Mouse (Mus musculus): ENCODE data around the gene Inhba.

Gene Inhba

GRCm38 (mm10) chr13:16011372-16012242 is at the start of gene Inhba:
Gene Inhba, plus strand, starts transcription at chr13:16011851.
- in situ Hi-C loops (cut with MboI) = no loop called here

GRCm38 (mm10) chr13:15976584-15976983 is 35.1 kb upstream of the Inhba start:
- in situ Hi-C loops (cut with MboI) = no loop called here

- in situ Hi-C loops (cut with MboI) = no loop called here
Measured at GRCm38 (mm10) chr13:15979551-15979950, 32.1 kb upstream of the Inhba start.

- in situ Hi-C loops (cut with MboI) = no loop called here
Measured at GRCm38 (mm10) chr13:15982041-15982440, 29.6 kb upstream of the Inhba start.

GRCm38 (mm10) chr13:15985761-15986160 is 25.9 kb upstream of the Inhba start:
- in situ Hi-C loops (cut with MboI) = no loop called here

- in situ Hi-C loops (cut with MboI) = no loop called here
Measured at GRCm38 (mm10) chr13:15986172-15986571, 25.5 kb upstream of the Inhba start.

GRCm38 (mm10) chr13:15995314-15995713 is 16.3 kb upstream of the Inhba start:
- in situ Hi-C loops (cut with MboI) = no loop called here

DNA sequence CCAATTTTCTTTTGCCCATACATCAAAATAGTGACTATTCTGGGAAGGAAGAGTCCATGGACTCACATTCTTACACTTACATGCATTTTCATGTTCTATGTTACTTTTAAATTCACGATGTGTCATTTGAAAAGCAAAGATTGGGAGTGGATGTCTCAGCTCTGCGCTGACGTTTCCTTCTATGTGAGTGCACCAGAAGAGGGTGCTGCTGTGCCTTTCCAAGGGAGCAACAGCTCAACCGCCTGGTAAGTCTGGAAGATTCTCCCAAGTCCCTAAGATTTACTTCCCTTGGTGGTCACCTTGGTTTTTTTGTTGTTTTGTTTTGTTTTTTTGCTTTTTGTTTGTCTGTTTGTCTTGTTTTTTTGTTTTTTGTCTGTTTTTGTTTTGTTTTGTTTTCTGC is 6.1 kb upstream of the Inhba start:
- in situ Hi-C loops (cut with MboI) = no loop called here

GRCm38 (mm10) chr13:16007748-16008147 is 3.9 kb upstream of the Inhba start:
- in situ Hi-C loops (cut with MboI) = no loop called here

- in situ Hi-C loops (cut with MboI) = no loop called here
Measured at GRCm38 (mm10) chr13:16008348-16008747, 3.3 kb upstream of the Inhba start.

DNA sequence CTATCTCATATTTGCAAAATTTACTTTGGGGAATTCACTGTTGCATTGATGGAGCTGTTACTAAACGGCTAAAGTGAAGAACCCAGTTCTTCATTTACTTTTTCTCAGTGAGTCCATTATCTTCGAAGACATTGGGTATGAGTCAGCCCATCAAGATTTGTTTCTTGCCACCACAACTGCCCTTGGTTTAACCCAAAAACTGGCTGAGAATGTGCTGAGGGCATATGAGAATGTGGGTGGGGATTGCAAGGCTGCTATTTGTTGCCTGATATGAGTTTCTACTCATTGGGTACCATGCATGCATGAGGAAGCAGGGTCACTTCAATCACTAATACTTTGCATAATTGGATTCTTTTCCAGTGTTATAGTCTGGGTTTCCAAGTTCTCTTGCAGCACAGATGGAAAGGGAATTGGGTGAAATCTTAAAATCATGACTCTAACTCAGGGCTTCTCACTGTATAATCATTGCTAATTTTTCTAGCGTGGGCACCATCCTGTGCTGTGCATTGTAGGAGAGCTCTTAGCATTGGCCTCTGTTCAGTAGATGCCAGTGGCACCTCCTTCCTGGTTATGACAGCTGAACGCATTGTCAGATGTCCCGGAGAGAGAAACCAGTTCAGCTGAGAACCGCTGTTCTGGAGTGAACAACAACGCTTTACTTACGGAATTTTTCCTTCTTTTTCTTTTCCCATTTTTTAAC is 1.7 kb upstream of the Inhba start:
- in situ Hi-C loops (cut with MboI) = no loop called here

DNA sequence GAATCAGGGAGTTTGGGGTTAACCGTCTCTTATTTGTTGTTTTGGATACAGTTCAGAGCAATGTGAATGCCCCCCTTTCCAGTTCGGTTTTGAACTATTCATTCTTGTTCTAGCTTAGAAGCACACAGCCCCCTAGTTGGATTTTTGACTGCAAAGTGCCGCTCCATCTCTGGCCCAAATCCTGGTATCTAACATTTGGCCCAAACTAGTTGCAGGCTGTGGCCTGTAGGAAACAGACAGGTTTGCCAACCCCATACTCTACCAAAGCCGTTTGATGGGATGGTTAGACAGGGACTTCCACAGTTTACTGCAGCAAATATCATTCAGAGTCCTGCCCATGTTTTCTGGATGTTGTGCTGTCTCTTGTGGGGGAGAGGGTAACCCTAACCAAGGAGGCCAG is 1.1 kb upstream of the Inhba start:
- in situ Hi-C loops (cut with MboI) = no loop called here

DNA sequence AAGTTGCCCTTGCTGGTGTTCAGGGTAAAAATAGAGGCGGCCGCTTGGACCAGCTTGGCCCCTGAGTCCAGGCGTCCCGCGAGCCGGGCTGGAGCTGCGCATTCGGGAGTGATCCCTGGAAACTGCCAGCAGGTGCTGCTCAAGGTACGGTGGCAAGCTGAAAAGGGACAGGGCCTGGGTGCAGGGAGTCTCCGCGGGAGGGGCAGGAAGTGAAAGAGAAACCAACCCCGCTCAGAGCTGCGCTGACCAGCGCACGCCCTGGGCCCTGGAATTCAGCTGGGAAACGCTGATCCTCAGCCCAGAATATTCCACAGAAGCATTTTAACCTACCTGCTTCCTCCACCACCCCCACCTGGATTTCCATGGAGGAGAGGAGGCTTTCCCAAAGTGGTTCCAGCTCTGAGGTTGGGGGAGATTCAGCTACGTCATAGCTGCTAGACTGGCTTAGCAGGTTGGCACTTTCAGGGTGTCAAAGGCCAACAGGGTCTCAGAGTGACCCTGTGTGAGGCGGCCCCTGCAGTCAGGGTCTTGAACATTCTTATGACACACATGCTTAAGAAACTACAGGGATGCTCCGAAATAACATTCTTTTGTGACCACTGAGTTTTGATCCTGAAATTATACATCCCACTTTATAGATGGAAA is 714 bp downstream of the Inhba start:
- in situ Hi-C loops (cut with MboI) = no loop called here

DNA sequence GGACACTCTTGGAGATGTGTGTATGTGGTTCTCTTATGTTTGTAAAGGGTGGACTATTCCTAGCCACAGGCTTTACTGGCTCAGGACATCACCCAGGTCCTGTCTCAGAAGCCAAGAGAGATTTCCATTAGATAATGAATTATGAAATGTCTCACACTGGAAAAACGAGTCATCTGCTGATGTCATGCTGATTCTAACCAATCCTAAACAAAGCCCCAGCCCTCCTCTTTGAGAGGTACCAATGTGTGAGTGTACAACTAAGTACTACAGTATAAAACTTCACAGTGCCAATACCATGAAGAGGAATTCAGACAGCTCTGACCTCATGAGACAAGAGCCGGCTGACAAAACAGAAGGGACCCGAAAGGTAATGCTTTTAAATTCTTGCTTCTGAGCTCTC is 2.5 kb downstream of the Inhba start:
- in situ Hi-C loops (cut with MboI) = no loop called here

- in situ Hi-C loops (cut with MboI) = no loop called here
Measured at GRCm38 (mm10) chr13:16016506-16016905, 4.9 kb downstream of the Inhba start.

DNA sequence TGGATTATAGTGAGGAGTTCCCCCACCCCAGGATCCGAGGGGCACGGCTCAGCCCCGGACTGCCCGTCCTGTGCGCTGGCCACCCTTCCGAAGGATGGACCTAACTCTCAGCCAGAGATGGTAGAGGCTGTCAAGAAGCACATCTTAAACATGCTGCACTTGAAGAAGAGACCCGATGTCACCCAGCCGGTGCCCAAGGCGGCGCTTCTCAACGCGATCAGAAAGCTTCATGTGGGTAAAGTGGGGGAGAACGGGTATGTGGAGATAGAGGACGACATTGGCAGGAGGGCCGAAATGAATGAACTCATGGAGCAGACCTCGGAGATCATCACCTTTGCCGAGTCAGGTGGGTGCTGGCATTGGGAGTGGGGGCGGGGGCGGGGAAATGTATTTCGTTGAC is 5.7 kb downstream of the Inhba start:
- in situ Hi-C loops (cut with MboI) = no loop called here

DNA sequence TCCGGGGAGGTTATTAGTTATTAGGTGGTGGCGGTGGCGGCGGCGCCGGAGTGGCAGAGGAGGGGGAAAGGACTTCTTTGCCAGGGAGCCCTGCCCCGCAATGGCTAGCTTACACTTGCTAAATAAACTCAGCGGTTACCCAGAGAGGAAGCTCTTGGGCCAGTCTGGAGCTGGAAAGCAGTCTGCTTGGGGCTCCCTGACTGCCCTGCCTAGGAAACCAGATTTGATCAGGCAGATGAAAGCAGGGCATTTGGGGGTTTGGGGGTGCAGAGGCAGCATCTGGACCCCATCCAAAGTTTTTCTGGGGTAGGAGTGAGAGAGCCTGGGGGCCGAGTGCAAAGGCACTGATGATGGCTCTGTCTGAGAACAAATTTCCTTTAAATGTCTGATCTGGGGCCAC is 6.1 kb downstream of the Inhba start:
- in situ Hi-C loops (cut with MboI) = no loop called here

GRCm38 (mm10) chr13:16018807-16019510 is 7.3 kb downstream of the Inhba start:
- in situ Hi-C loops (cut with MboI) = no loop called here

DNA sequence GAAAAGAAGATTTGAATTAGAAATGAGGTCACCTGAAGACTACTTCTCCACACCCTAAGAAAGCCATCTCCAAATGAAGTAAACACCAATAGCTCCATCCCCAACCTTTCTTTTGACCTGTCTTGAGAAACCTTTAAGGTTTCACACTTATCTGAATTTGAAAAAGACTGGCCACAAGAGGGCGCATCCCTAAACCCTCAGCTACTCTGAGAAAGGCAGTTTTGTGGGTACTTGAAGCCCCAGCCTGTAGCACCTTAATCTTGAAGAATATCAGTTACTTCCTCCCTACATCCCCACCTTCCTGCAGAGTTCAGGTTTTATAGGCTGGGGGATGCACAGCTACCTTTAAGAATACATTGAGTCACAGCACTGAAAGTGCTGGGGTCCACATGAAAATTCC is 9.0 kb downstream of the Inhba start:
- in situ Hi-C loops (cut with MboI) = no loop called here

GRCm38 (mm10) chr13:16021181-16021580 is 9.5 kb downstream of the Inhba start:
- in situ Hi-C loops (cut with MboI) = no loop called here

DNA sequence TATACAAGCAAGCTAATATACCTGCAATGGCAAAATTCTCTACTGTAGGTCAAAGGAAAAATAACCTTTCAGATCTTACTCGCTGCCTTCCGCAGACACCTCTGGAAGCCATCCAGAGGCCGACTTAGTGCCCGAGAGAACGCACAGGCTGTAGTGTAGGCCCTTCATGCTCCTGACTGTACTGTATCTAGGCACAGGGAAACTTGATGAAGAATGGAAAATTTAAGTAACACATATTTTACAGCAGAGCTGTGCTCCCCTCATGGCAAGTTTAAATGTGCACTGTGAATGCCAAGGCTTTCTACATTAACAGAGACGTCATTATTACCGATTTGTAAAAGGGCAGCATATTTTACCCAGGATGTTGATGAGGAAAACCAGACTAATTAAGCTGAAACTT is 10.2 kb downstream of the Inhba start:
- in situ Hi-C loops (cut with MboI) = no loop called here

DNA sequence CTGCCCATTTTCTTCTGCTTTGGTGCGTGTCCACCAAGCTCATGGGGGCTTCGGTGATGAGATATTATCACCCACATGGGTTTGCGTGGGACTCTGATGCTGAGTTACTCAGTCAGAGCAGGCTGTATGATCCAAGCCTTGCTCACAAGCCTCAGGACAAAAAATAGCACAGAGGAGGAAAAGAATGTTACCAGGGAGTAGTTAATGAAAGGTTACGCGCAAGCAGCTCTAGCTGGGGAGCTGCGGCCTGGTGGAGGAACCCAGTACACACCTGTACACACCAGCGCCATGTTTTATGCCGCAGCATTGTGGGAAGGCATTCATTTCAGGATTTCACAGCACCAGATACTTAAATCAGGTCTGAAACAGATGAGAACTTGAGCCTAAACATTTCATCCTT is 10.9 kb downstream of the Inhba start:
- in situ Hi-C loops (cut with MboI) = no loop called here
